Mouse (Mus musculus) layer of hippocampus, adult 2 months (tissue): ENCODE results near the gene Tenm2. TPM values are rescaled to one million over a fixed set of nuclear protein-coding genes. Genes with fewer than 3 reads are reported as not detected.

ENCODE experiments used
- DNase-seq, 2 experiments: peaks; one replicate each; pipeline ENCODE4 v3.0.0; 2022; ENCODE audit warnings: low spot score in 2 of 2
- H3K27ac ChIP-seq: fragments of 200-600 bp; 2 replicates; pipeline ENCODE4 v1.8.1; 2022
- H3K4me3 ChIP-seq: fragments of 200-600 bp; 2 replicates; pipeline ENCODE4 v1.8.1; 2022; ENCODE audit warnings: mild to moderate bottlenecking
- CTCF ChIP-seq: fragments of 200-600 bp; conservative IDR thresholded peaks from 2 replicates; pipeline ENCODE4 v1.8.1; 2022; ENCODE audit warnings: antibody characterized with exemption, mild to moderate bottlenecking, moderate library complexity
- total RNA-seq, 2 experiments: library from RNA; stranded (reverse); gene quantifications; 2 replicates each; pipeline ENCODE4 v1.2.3; 2021

Gene Tenm2
- total RNA-seq, 2 experiments from 2014 or later: 153 to 165 TPM

- Histone ChIP-seq H3K27ac (no peak overlapping the region), H3K4me3 (no peak overlapping the region)
- no peak for TF ChIP-seq CTCF
- DNase-seq: no peak
These were observed 571.7 kb downstream of the Tenm2 start for GRCm38 (mm10) chr11:36664026-36664425.

- TF ChIP-seq CTCF: no peak
- Histone ChIP-seq H3K4me3 (no peak overlapping the region), H3K27ac (no peak overlapping the region)
- DNase-seq: no peak
These were observed 572.2 kb downstream of the Tenm2 start for GRCm38 (mm10) chr11:36663571-36663970.

- Histone ChIP-seq H3K4me3 (no peak overlapping the region), H3K27ac (peak overlapping the region; percentile 11; the same call in 1 of the 2 replicates)
- DNase-seq: no peak
- TF ChIP-seq CTCF: no peak
These were observed 582.0 kb downstream of the Tenm2 start for GRCm38 (mm10) chr11:36653656-36654323.

GRCm38 (mm10) chr11:36647179-36647578, 588.6 kb downstream of the Tenm2 start:
- no peak for TF ChIP-seq CTCF
- Histone ChIP-seq H3K27ac (peak overlapping the region; percentile 23; the same call in 1 of the 2 replicates), H3K4me3 (no peak overlapping the region)
- DNase-seq: no peak

GRCm38 (mm10) chr11:36635082-36635481, 600.7 kb downstream of the Tenm2 start:
- peak in 1 of 2 experiments; percentile 37 for DNase-seq
- Histone ChIP-seq H3K27ac (peak overlapping the region; percentile 12; the same call in 1 of the 2 replicates), H3K4me3 (no peak overlapping the region)
- TF ChIP-seq CTCF: no peak

GRCm38 (mm10) chr11:36632201-36632600, 603.6 kb downstream of the Tenm2 start:
- Histone ChIP-seq H3K27ac (no peak overlapping the region), H3K4me3 (no peak overlapping the region)
- TF ChIP-seq CTCF: no peak
- DNase-seq: no peak

GRCm38 (mm10) chr11:36613807-36614206, 622.0 kb downstream of the Tenm2 start:
- DNase-seq: no peak
- TF ChIP-seq CTCF: no peak
- H3K4me3 ChIP-seq: no peak overlapping the region; the same call in 1 of the 2 replicates
- H3K27ac ChIP-seq: no peak overlapping the region

GRCm38 (mm10) chr11:36604815-36605382, 630.9 kb downstream of the Tenm2 start:
- TF ChIP-seq CTCF: no peak
- no peak for DNase-seq
- no peak overlapping the region for H3K4me3 ChIP-seq
- 0 out of 2 replicates have a peak overlapping the region, but pooled peaks have one; percentile 25 for H3K27ac ChIP-seq

GRCm38 (mm10) chr11:36604272-36604671, 631.5 kb downstream of the Tenm2 start:
- TF ChIP-seq CTCF: no peak
- DNase-seq: no peak
- Histone ChIP-seq H3K27ac (no peak overlapping the region), H3K4me3 (no peak overlapping the region)

GRCm38 (mm10) chr11:36592471-36592870, 643.3 kb downstream of the Tenm2 start:
- Histone ChIP-seq H3K4me3 (no peak overlapping the region), H3K27ac (no peak overlapping the region)
- TF ChIP-seq CTCF: no peak
- DNase-seq: no peak

- Histone ChIP-seq H3K4me3 (no peak overlapping the region), H3K27ac (peak overlapping the region; percentile 72)
- peak; percentile 76 to 81 for DNase-seq
- TF ChIP-seq CTCF: no peak
These were observed 669.6 kb downstream of the Tenm2 start for GRCm38 (mm10) chr11:36566146-36566545.

- DNase-seq: no peak
- TF ChIP-seq CTCF: no peak
- Histone ChIP-seq H3K27ac (no peak overlapping the region), H3K4me3 (no peak overlapping the region)
These were observed 672.9 kb downstream of the Tenm2 start for GRCm38 (mm10) chr11:36562851-36563250.

- TF ChIP-seq CTCF: no peak
- DNase-seq: no peak
- Histone ChIP-seq H3K27ac (peak overlapping the region; percentile 40; the same call in 1 of the 2 replicates), H3K4me3 (no peak overlapping the region)
These were observed 674.8 kb downstream of the Tenm2 start for GRCm38 (mm10) chr11:36560785-36561548.
